Mouse (Mus musculus): ENCODE results near the gene Med13l. TPM values are rescaled to one million over a fixed set of nuclear protein-coding genes. Genes with fewer than 3 reads are reported as not detected.

The Med13l gene
- total and polyA plus RNA-seq, 2 experiments from 2014 or later = 11.3 to 28.9 TPM

DNA sequence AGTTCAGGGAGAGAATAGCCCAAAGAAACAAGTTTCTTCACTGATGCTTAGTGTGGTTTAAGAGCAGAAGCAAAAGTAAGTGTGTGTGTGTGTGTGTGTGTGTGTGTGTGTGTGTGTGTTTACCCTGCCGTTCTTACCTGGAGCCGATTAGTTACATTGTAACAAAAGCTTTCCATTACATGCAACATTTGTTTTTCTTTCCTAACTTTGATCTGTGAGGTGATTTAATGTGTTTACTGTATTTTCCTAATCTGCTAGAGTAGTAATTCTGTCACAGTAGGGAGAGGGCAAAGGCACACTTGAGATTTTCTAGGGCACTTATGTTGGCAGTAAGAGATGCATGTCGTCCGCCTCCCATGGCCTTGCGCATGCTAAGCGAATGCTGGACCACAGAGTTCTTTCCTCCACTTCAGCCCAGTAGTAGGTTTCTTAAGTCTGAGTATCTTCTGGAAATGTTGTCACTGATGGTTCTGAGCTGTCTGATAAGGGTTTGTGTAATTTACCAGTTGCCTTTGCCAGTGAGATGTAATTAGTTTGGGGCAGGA is 28.0 kb downstream of the Med13l start:
- H3K9me3 ChIP-seq (ENCODE audit: low read length) = no peaks in the 10 kb centered on the region
- no peaks in the 10 kb centered on the region for H3K27me3 ChIP-seq (ENCODE audit: insufficient read depth, low read length)
- no peak overlapping the region for H3K4me2 ChIP-seq (ENCODE audit: low read depth, low read length)
- DNase-seq (ENCODE audit: low spot score) = no peak
- no peaks in the 10 kb centered on the region for H3K36me3 ChIP-seq (ENCODE audit: insufficient read depth, low read length)
- H3K9ac ChIP-seq (replicated peaks; ENCODE audit: low read length) = no peak overlapping the region
- no peak overlapping the region for H3K27ac ChIP-seq
- no peak for ATAC-seq
- TF ChIP-seq CTCF (IDR thresholded peaks at IDR 0.05; ENCODE audit: low read depth) = no peak
- no peak overlapping the region for H3K4me3 ChIP-seq (ENCODE audit: low read length)
- H3K4me1 ChIP-seq (ENCODE audit: insufficient read depth, low read length) = peaks cover 29% of the 10 kb centered on the region
- 81% methylated on average over 6 of the region's 6 CpGs for WGBS

DNA sequence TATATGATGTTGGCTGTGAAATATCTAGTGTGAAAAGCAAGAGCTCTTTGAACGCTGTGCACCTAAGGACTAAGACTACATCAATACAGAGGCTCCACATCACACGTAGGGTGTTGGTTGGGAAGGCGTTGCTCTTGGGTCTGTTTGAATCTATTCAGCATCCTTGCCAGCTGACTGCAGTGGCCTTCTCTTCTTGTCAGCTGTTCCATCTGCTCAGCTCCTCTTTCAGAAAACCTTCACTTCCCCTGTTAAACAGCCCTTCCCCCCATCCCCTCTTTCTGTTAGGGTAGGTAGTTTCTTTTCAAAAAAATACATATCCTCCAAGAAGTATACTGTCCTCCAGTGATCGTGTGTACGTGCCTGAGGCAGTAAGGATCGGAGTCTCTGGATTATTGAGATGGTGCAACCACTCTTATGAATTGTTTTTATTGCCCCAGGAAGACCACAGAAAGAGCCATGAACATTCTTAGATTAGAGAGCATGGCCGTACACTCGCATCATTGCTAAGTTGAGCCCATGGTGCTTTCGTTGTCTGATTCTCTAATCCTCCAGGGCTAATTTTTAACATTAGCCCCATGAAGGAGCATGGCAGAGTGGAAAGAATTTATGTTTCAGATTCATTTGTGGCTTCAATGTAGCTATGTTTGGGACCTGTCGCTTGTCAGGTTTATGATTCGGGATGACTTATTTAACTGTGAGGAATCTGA is 28.9 kb downstream of the Med13l start:
- TF ChIP-seq CTCF (IDR thresholded peaks at IDR 0.05; ENCODE audit: low read depth) = no peak

DNA sequence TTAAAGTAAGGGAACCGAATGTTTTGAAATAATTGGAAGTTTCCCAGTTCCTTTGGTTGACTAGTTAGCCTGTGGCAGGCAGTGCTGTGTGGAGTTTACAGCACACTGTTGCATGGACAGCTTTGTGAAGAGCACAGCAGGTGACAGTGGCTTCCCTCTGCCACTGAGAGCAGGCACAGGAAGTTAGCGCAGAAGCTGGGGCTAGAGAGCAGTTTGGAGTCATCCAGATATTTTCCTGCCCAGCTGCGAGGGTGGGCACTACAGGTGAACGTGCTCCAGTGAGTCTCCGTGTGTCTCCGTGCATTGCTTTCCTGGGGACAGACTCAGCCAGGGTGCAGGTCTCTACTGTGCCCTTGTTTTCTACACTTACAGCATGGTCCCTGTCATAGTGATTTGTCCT is 30.4 kb downstream of the Med13l start:
- DNase-seq (ENCODE audit: low spot score) (no peak), ATAC-seq (no peak)
- Histone ChIP-seq H3K9me3 (ENCODE audit: low read length) (no peaks in the 10 kb centered on the region), H3K36me3 (ENCODE audit: insufficient read depth, low read length) (no peaks in the 10 kb centered on the region), H3K4me1 (ENCODE audit: insufficient read depth, low read length) (peaks cover 29% of the 10 kb centered on the region), H3K9ac (replicated peaks; ENCODE audit: low read length) (no peak overlapping the region), H3K27me3 (ENCODE audit: insufficient read depth, low read length) (no peaks in the 10 kb centered on the region), H3K4me3 (ENCODE audit: low read length) (no peak overlapping the region), H3K4me2 (ENCODE audit: low read depth, low read length) (no peak overlapping the region), H3K27ac (no peak overlapping the region)
- no peak for TF ChIP-seq CTCF (IDR thresholded peaks at IDR 0.05; ENCODE audit: low read depth)
- WGBS = 38% methylated on average over 6 of the region's 6 CpGs

More for the DNA sequence above, 28.9 kb downstream of the Med13l start:
- Histone ChIP-seq H3K4me1 (ENCODE audit: insufficient read depth, low read length) (peaks cover 29% of the 10 kb centered on the region), H3K4me3 (ENCODE audit: low read length) (no peak overlapping the region), H3K36me3 (ENCODE audit: insufficient read depth, low read length) (no peaks in the 10 kb centered on the region), H3K27me3 (ENCODE audit: insufficient read depth, low read length) (no peaks in the 10 kb centered on the region), H3K9ac (replicated peaks; ENCODE audit: low read length) (no peak overlapping the region), H3K9me3 (ENCODE audit: low read length) (no peaks in the 10 kb centered on the region), H3K27ac (no peak overlapping the region), H3K4me2 (ENCODE audit: low read depth, low read length) (no peak overlapping the region)
- no peak for DNase-seq (ENCODE audit: low spot score)
- WGBS = 75% methylated on average over 11 of the region's 11 CpGs
- no peak for ATAC-seq

DNA sequence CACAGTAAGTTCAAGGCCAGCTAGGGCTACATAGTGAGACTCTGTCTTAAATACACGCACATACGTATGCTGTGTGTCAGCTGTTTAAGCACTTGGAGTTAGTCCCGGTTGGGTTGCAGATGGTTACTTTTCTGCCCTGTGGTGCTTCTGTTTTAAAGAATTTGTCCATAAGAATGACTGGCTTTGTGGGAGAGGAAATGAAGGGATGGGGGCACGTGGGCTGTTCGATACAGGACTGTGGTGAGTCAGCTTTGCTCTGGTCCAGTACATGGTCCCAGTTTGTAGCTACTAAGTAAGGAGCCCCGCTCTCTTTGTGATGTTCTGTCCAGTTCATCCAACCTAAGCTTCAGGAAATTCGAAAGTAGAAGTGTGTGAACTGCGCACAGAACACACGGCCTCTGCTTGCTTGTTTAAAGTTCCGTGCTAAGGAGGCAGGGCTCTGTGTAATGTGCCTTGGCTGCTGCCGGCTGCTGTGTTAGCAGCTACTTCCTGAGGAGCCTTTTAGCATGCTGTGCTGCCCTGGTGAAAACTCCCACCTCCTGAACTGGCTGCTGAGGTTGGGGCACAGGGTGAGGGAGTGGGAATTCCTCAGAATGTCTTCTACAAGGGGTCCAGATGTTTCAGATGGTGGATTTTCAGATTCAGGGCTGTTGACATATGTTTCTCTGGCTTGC is 31.5 kb downstream of the Med13l start:
- H3K9me3 ChIP-seq (ENCODE audit: low read length) = no peaks in the 10 kb centered on the region
- no peak for ATAC-seq
- H3K36me3 ChIP-seq (ENCODE audit: insufficient read depth, low read length) = no peaks in the 10 kb centered on the region
- DNase-seq (ENCODE audit: low spot score) = no peak
- 0 out of 2 replicates have a peak overlapping the region, but pooled peaks have one; percentile 45 for H3K27ac ChIP-seq
- H3K4me1 ChIP-seq (ENCODE audit: insufficient read depth, low read length) = peaks cover 29% of the 10 kb centered on the region
- TF ChIP-seq CTCF (IDR thresholded peaks at IDR 0.05; ENCODE audit: low read depth) = no peak
- WGBS = 40% methylated on average over 11 of the region's 11 CpGs
- no peaks in the 10 kb centered on the region for H3K27me3 ChIP-seq (ENCODE audit: insufficient read depth, low read length)
- H3K4me3 ChIP-seq (ENCODE audit: low read length) = no peak overlapping the region
- no peak overlapping the region for H3K4me2 ChIP-seq (ENCODE audit: low read depth, low read length)
- no peak overlapping the region for H3K9ac ChIP-seq (replicated peaks; ENCODE audit: low read length)

DNA sequence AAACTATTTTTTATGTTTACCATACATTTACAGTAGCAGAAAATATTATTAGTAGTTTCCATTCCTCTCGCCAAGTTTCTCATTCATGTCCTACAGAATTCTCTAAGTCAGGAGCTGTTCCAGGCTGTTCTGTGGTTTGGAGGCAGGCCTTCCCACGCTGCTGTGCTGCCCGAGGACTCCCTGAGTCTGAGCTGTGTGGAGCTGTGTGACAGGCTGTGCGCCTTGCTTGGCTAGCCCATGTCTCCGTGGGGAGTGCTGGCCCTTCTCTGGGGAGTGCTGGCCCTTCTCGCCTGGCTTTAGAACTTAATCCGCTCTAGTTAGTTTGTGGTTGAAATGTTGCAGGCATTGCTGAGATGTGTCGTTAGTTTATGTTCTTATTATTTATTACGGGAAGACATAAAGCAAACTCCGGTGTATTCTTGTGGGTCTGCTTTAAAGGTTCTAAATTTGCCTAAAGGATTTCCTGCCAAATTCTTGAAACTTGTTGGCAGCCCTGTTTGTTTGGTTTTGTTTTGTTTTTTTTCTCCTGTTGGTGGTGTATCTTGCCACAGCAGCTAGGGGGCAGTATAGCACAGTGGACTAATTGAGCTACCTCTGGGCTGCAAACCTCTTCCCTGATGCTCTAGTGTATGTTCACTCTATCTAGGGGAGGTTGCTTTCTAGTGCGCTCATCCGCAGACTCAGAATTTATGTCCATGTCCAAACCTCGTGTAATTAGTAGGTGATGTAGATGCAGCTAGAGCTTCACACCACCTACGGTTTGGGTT is 34.2 kb downstream of the Med13l start:
- Histone ChIP-seq H3K9ac (replicated peaks; ENCODE audit: low read length) (no peak overlapping the region), H3K36me3 (ENCODE audit: insufficient read depth, low read length) (no peaks in the 10 kb centered on the region), H3K27ac (no peak overlapping the region), H3K9me3 (ENCODE audit: low read length) (no peaks in the 10 kb centered on the region), H3K4me2 (ENCODE audit: low read depth, low read length) (no peak overlapping the region), H3K4me1 (ENCODE audit: insufficient read depth, low read length) (peaks cover 23% of the 10 kb centered on the region), H3K4me3 (ENCODE audit: low read length) (no peak overlapping the region), H3K27me3 (ENCODE audit: insufficient read depth, low read length) (no peaks in the 10 kb centered on the region)
- DNase-seq (ENCODE audit: low spot score) (peak; percentile 80), ATAC-seq (no peak)
- 56% methylated on average over 14 of the region's 14 CpGs for WGBS
- peak; percentile 84 for TF ChIP-seq CTCF (IDR thresholded peaks at IDR 0.05; ENCODE audit: low read depth)

DNA sequence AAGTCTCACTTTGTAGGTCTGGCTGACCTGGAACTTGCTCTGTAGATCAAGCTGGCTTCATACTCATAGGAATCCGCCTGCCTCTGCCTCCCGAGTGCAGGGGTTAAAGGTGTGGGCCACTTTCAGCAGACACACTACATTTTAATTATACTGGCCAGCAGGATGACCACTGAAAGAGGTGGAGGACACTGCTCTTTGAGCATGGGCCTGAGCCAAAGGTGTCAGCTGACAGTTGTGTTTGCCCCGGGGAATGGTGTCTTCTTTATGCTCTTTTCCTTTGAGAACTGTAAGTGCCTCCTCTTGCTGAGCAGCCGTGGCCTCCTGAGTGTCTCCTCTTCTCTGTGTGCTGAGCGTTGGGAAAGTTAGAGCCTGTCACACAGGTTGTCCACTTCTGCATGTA is 35.4 kb downstream of the Med13l start:
- Histone ChIP-seq H3K27ac (no peak overlapping the region), H3K9me3 (ENCODE audit: low read length) (no peaks in the 10 kb centered on the region), H3K36me3 (ENCODE audit: insufficient read depth, low read length) (no peaks in the 10 kb centered on the region), H3K9ac (replicated peaks; ENCODE audit: low read length) (no peak overlapping the region), H3K27me3 (ENCODE audit: insufficient read depth, low read length) (no peaks in the 10 kb centered on the region), H3K4me2 (ENCODE audit: low read depth, low read length) (no peak overlapping the region), H3K4me1 (ENCODE audit: insufficient read depth, low read length) (peaks cover 25% of the 10 kb centered on the region), H3K4me3 (ENCODE audit: low read length) (no peak overlapping the region)
- 79% methylated on average over 5 of the region's 5 CpGs for WGBS
- no peak for TF ChIP-seq CTCF (IDR thresholded peaks at IDR 0.05; ENCODE audit: low read depth)
- ATAC-seq (no peak), DNase-seq (ENCODE audit: low spot score) (no peak)
